Mouse (Mus musculus): ENCODE data around the gene Snrpd2.
A peak's percentile ranks its signal among the peaks of the same experiment; 100 is the strongest.

DNA sequence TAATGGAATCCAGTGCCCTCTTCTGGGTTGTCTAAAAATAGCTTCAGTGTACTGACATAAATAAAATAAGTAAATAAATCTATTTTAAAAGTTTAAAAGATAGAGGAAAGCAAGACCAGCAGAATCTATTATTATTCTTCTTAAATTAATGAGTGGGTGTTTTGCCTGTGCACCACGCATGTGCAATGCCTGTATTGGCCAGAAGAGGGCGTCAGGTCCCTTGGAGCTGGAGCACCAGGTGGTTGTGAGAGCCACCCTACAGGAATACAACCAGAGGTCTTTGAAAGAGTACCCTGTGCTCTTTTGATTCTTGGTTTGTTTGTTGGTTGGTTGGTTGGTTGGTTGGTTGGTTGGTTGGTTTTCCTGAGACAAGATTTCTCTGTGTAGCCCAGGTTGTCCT, 48.5 kb downstream of the Snrpd2 start:
- TF ChIP-seq CTCF (IDR thresholded peaks at IDR 0.05; ENCODE audit: low read depth), result peak; percentile 88
- TF ChIP-seq EP300 (IDR thresholded peaks at IDR 0.05; ENCODE audit: low read depth), result no peak

Measured in liver, embryonic 14.5 days (tissue).